ENCODE assay signal across 9 mouse cellular contexts in genomic region chr17:17394336-17394735, GRCm38 (mm10). TPM values are rescaled to one million over a fixed set of nuclear protein-coding genes. Genes with fewer than 3 reads are reported as not detected.
DNase-seq lines count a peak whose midpoint lies in the region; ATAC-seq and TF ChIP-seq lines count a peak whose summit lies in the region.
"Had no signal": no experiment of that assay in that cellular context is flagged by ENCODE, and none has a peak within 500 bp of the region (broad histone marks: within the 10 kb centered on the region; RNA-seq: fewer than 3 reads in every experiment).

No protein-coding gene starts in this region.

- no peak overlapping the region for H3K4me3 ChIP-seq in embryonic facial prominence, embryonic 14.5 days (ENCODE audit: low read depth, low read length)
- H3K4me3 ChIP-seq in layer of hippocampus, adult 2 months = no peak overlapping the region
- H3K4me3 ChIP-seq: heart, embryonic 13.5 days had no signal

- no peak overlapping the region for H3K4me2 ChIP-seq in embryonic facial prominence, embryonic 14.5 days (ENCODE audit: low read depth, low read length)
- H3K4me2 ChIP-seq: heart, embryonic 13.5 days had no signal

- H3K36me3 ChIP-seq in embryonic facial prominence, embryonic 14.5 days (ENCODE audit: control insufficient read depth, insufficient read depth, low read length) = peaks cover 43% of the 10 kb centered on the region; the same call in 1 of the 2 replicates

- no peak; the same call in 1 of the 2 replicates for ATAC-seq in embryonic facial prominence, embryonic 14.5 days (ENCODE audit: low read depth)
- peak; percentile 55 to 76 for ATAC-seq in hematopoietic stem cell, adult 5-6 weeks (replicated peaks in 1 of 2; ENCODE audit: insufficient read depth in 1 of 2, low FRiP score in 2 of 2, low TSS enrichment in 1 of 2, low read depth in 1 of 2, poor library complexity in 2 of 2, severe bottlenecking in 2 of 2)

- 34% methylated on average over 4 of the region's 4 CpGs for WGBS in embryonic facial prominence, embryonic 14.5 days

- H3K27me3 ChIP-seq in embryonic facial prominence, embryonic 14.5 days (replicated peaks; ENCODE audit: control insufficient read depth, insufficient read depth, low read length) = no peaks in the 10 kb centered on the region
- H3K27me3 ChIP-seq: heart, embryonic 13.5 days had no signal

- no peaks in the 10 kb centered on the region for H3K9me3 ChIP-seq in embryonic facial prominence, embryonic 14.5 days (ENCODE audit: control insufficient read depth, low read length)
- H3K9me3 ChIP-seq: heart, embryonic 13.5 days had no signal

- H3K27ac ChIP-seq in embryonic facial prominence, embryonic 14.5 days (replicated peaks; ENCODE audit: low read depth, low read length) = no peak overlapping the region
- H3K27ac ChIP-seq in layer of hippocampus, adult 2 months = no peak overlapping the region
- H3K27ac ChIP-seq: heart, embryonic 13.5 days had no signal

- peak; percentile 92 for TF ChIP-seq CTCF in layer of hippocampus, adult 2 months (conservative IDR thresholded peaks at IDR 0.05)

- H3K9ac ChIP-seq in embryonic facial prominence, embryonic 14.5 days (ENCODE audit: low read depth, low read length) = no peak overlapping the region
- H3K9ac ChIP-seq: heart, embryonic 13.5 days had no signal

- no peaks in the 10 kb centered on the region for H3K4me1 ChIP-seq in embryonic facial prominence, embryonic 14.5 days (ENCODE audit: control insufficient read depth, insufficient read depth, low read length)
- H3K4me1 ChIP-seq: heart, embryonic 13.5 days had no signal

- DNase-seq in ES-CJ7 (ENCODE audit: low read depth, low spot score) = peak; percentile 88
- DNase-seq in adrenal gland, postnatal 36 days = peak; percentile 76 to 80
- peak; percentile 89 for DNase-seq in embryonic facial prominence, embryonic 14.5 days (ENCODE audit: low spot score)
- DNase-seq in layer of hippocampus, adult 2 months (ENCODE audit: low spot score in 2 of 2) = peak; percentile 85
- peak; percentile 78 for DNase-seq in lung, postnatal 10 days
- peak; percentile 56 for DNase-seq in retina, adult 2 months (ENCODE audit: low read depth, low spot score)
- peak; percentile 62 to 72 for DNase-seq in thymus, postnatal 36 days

RNA-seq across cellular contexts. Expression of gene Lix1, which starts 8.1 kb away (rescaled TPM):
- 1 to 10 TPM; 7.4 to 9.2 TPM for total RNA-seq in adrenal gland, postnatal 36 days (2021)
- polyA plus RNA-seq in embryonic facial prominence, embryonic 14.5 days (2014; fragmentation: Nextera tagmentation; extraction: Ambion mirVana) = 9.3 and 11.8 TPM in 2 replicates
- total RNA-seq in hematopoietic stem cell, adult 5-6 weeks (2017) = not detected in 2 replicates
- 10 to 100 TPM; 71.8 to 77.6 TPM for total RNA-seq in layer of hippocampus, adult 2 months (2021)

RNA-seq across cellular contexts. Expression of gene Riok2, which starts 20.2 kb away (rescaled TPM):
- 10 to 100 TPM; 32.4 to 41.6 TPM for total RNA-seq in adrenal gland, postnatal 36 days (2021)
- polyA plus RNA-seq in embryonic facial prominence, embryonic 14.5 days (2014; fragmentation: Nextera tagmentation; extraction: Ambion mirVana) = 26.0 and 26.5 TPM in 2 replicates
- 82.4 and 90.0 TPM in 2 replicates for total RNA-seq in hematopoietic stem cell, adult 5-6 weeks (2017)
- total RNA-seq in layer of hippocampus, adult 2 months (2021) = 10 to 100 TPM; 19.8 to 21.3 TPM

Comparison
In these comparisons a context has a peak if more than half of its experiments do, and no peak if none do; other contexts are left out.
1. RNA of gene Lix1, which starts 8.1 kb away (total RNA-seq): 71.8 to 77.6 TPM in layer of hippocampus, adult 2 months; 7.4 to 9.2 TPM in adrenal gland, postnatal 36 days and not detected in hematopoietic stem cell, adult 5-6 weeks; every median in the first group is over 4 times any median in the second.
2. Peak in every context shown above with its lines, with median percentiles within 50 percentile points of each other: DNase-seq.